Mouse (Mus musculus) thymus, adult 2 months (tissue): Measurements from ENCODE around the gene Sgms1.

Source experiments
- CTCF ChIP-seq: fragments of 200-500 bp; IDR thresholded peaks from 2 replicates; pipeline ENCODE4 v1.5.1; 2012; ENCODE audit warnings: mild to moderate bottlenecking, control low read depth, low read length, moderate library complexity, borderline replicate concordance; ENCODE audit not compliant: control insufficient read depth, poor library complexity, insufficient read depth; ENCODE audit errors: extremely low read depth
- POLR2A ChIP-seq: fragments of 200-500 bp; IDR thresholded peaks from 2 replicates; pipeline ENCODE4 v1.6.1; 2012; ENCODE audit warnings: mild to moderate bottlenecking, low read length, control low read depth, moderate library complexity; ENCODE audit not compliant: control insufficient read depth, poor library complexity, insufficient read depth; ENCODE audit errors: extremely low read depth

- TF ChIP-seq CTCF (no peak), POLR2A (no peak)
Measured at GRCm38 (mm10) chr19:32424706-32425105, 35.2 kb upstream of the Sgms1 start.
